Mouse (Mus musculus): ENCODE results near the gene Cers4. TPM values are rescaled to one million over a fixed set of nuclear protein-coding genes. Genes with fewer than 3 reads are reported as not detected.

Cers4 gene
- total RNA-seq, 1 experiment, result 32.3 TPM

DNA sequence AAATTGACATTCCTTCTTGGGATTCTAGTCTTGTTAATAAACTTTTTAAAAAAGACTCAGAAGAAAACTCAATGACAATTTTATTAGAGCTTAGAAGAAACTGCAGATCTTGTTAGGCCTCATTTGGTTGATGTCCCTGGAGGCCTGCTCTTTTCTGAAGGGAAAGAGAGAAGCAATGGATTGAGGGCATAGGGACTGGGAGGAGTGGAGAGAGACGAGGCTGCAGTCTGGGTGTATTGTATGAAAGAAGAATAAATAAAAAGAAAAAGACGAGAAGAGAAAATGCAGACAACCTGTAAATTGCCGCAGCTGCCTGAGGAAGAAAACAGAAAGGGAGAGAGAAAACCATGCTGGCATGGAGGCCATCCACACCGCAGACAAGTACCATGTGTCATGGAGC lies 11.7 kb upstream of the Cers4 start:
- H3K4me3 ChIP-seq (ENCODE audit: insufficient read depth in 1 of 2, low read depth in 1 of 2, low read length in 2 of 2, poor library complexity in 1 of 2, severe bottlenecking in 1 of 2), result no peak overlapping the region
- in situ Hi-C loops (cut with MboI; ENCODE audit: low sequenced_read_pairs in 2 of 2, unreplicated experiment in 2 of 2), result no loop called here
- no peak for DNase-seq (ENCODE audit: low read depth, low spot score)
- no peaks in the 10 kb centered on the region for H3K9me3 ChIP-seq (ENCODE audit: control insufficient read depth, insufficient read depth, low read depth, low read length)
- no peak overlapping the region for H3K27ac ChIP-seq (ENCODE audit: insufficient read depth, low read depth, low read length, poor library complexity, severe bottlenecking)
- no peak overlapping the region for H3K9ac ChIP-seq (ENCODE audit: insufficient read depth, low read depth, low read length, poor library complexity, severe bottlenecking)
- no peaks in the 10 kb centered on the region for H3K36me3 ChIP-seq (ENCODE audit: control insufficient read depth, insufficient read depth, low read length, poor library complexity, severe bottlenecking)
- H3K4me1 ChIP-seq (ENCODE audit: control insufficient read depth in 2 of 2, insufficient read depth in 2 of 2, low read length in 2 of 2, poor library complexity in 1 of 2), result peaks cover 2 to 3% of the 10 kb centered on the region in 2 experiments; a peak in 3 of 4 replicates
- TF ChIP-seq ZNF384 (IDR thresholded peaks at IDR 0.05; ENCODE audit: low read depth, low read length) (no peak), CHD2 (IDR thresholded peaks at IDR 0.05; ENCODE audit: low read depth, low read length) (no peak), ZC3H11A (IDR thresholded peaks at IDR 0.05; ENCODE audit: borderline replicate concordance, low read depth, low read length) (no peak), MAFK (IDR thresholded peaks at IDR 0.05; ENCODE audit: insufficient read depth, low read depth, low read length) (no peak)

DNA sequence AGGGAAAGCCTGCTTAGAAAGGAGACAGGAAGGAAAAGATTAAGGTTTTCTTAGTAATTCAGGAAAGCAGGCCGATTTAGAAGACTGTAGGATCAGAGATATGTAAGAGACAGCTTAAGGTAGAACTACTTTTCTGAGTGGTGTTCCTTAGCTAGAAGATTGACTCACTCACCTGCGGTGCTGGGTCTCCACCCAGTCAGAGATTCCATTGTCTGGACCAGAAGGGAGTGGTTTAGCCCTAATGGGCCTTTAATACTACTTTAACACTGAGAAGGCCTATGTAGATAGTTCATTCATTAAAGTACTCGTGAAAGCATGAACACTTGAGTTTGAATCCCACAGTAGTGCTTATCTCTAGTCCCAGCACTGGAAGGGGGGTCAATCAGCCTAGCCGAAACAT lies 11.2 kb upstream of the Cers4 start:
- Histone ChIP-seq H3K4me1 (ENCODE audit: control insufficient read depth in 2 of 2, insufficient read depth in 2 of 2, low read length in 2 of 2, poor library complexity in 1 of 2) (peaks cover 2 to 3% of the 10 kb centered on the region in 2 experiments; a peak in 3 of 4 replicates), H3K4me3 (ENCODE audit: insufficient read depth in 1 of 2, low read depth in 1 of 2, low read length in 2 of 2, poor library complexity in 1 of 2, severe bottlenecking in 1 of 2) (no peak overlapping the region), H3K9ac (ENCODE audit: insufficient read depth, low read depth, low read length, poor library complexity, severe bottlenecking) (no peak overlapping the region), H3K27ac (ENCODE audit: insufficient read depth, low read depth, low read length, poor library complexity, severe bottlenecking) (no peak overlapping the region), H3K36me3 (ENCODE audit: control insufficient read depth, insufficient read depth, low read length, poor library complexity, severe bottlenecking) (no peaks in the 10 kb centered on the region), H3K9me3 (ENCODE audit: control insufficient read depth, insufficient read depth, low read depth, low read length) (no peaks in the 10 kb centered on the region)
- in situ Hi-C loops (cut with MboI; ENCODE audit: low sequenced_read_pairs in 2 of 2, unreplicated experiment in 2 of 2), result no loop called here
- TF ChIP-seq CHD2 (IDR thresholded peaks at IDR 0.05; ENCODE audit: low read depth, low read length) (no peak), HCFC1 (IDR thresholded peaks at IDR 0.05; ENCODE audit: borderline replicate concordance, insufficient read depth, low read length) (no peak), ZNF384 (IDR thresholded peaks at IDR 0.05; ENCODE audit: low read depth, low read length) (no peak), MAFK (IDR thresholded peaks at IDR 0.05; ENCODE audit: insufficient read depth, low read depth, low read length) (no peak), ZC3H11A (IDR thresholded peaks at IDR 0.05; ENCODE audit: borderline replicate concordance, low read depth, low read length) (no peak)
- DNase-seq (ENCODE audit: low read depth, low spot score), result no peak

DNA sequence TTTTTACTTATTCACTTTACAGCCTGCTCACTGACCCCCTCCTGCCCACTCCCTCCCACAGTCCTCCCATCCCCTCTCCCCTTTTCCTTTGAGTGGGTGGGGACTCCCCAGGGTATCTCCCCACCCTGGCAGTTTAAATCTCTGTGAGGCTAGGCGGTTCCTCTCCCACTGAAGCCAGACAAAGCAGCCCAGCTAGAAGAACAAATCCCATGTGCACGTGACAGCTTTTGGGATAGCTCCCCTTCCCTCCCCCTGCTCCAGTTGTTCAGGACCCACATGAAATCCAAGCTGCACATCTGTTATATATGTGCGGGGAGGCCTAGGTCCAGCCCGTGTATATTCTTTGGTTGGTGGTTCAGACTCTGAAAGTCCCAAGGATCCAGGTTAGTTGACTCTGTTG lies 10.3 kb upstream of the Cers4 start:
- Histone ChIP-seq H3K27ac (ENCODE audit: insufficient read depth, low read depth, low read length, poor library complexity, severe bottlenecking) (no peak overlapping the region), H3K9me3 (ENCODE audit: control insufficient read depth, insufficient read depth, low read depth, low read length) (no peaks in the 10 kb centered on the region), H3K36me3 (ENCODE audit: control insufficient read depth, insufficient read depth, low read length, poor library complexity, severe bottlenecking) (no peaks in the 10 kb centered on the region), H3K4me3 (ENCODE audit: insufficient read depth in 1 of 2, low read depth in 1 of 2, low read length in 2 of 2, poor library complexity in 1 of 2, severe bottlenecking in 1 of 2) (no peak overlapping the region), H3K4me1 (ENCODE audit: control insufficient read depth in 2 of 2, insufficient read depth in 2 of 2, low read length in 2 of 2, poor library complexity in 1 of 2) (peaks cover 2 to 3% of the 10 kb centered on the region in 2 experiments; a peak in 3 of 4 replicates), H3K9ac (ENCODE audit: insufficient read depth, low read depth, low read length, poor library complexity, severe bottlenecking) (no peak overlapping the region)
- in situ Hi-C loops (cut with MboI; ENCODE audit: low sequenced_read_pairs in 2 of 2, unreplicated experiment in 2 of 2), result no loop called here
- TF ChIP-seq ZC3H11A (IDR thresholded peaks at IDR 0.05; ENCODE audit: borderline replicate concordance, low read depth, low read length), result no peak
- TF ChIP-seq MAFK (IDR thresholded peaks at IDR 0.05; ENCODE audit: insufficient read depth, low read depth, low read length), result no peak
- no peak for TF ChIP-seq CHD2 (IDR thresholded peaks at IDR 0.05; ENCODE audit: low read depth, low read length)
- TF ChIP-seq ZNF384 (IDR thresholded peaks at IDR 0.05; ENCODE audit: low read depth, low read length), result no peak
- TF ChIP-seq HCFC1 (IDR thresholded peaks at IDR 0.05; ENCODE audit: borderline replicate concordance, insufficient read depth, low read length), result no peak
- DNase-seq (ENCODE audit: low read depth, low spot score), result no peak

DNA sequence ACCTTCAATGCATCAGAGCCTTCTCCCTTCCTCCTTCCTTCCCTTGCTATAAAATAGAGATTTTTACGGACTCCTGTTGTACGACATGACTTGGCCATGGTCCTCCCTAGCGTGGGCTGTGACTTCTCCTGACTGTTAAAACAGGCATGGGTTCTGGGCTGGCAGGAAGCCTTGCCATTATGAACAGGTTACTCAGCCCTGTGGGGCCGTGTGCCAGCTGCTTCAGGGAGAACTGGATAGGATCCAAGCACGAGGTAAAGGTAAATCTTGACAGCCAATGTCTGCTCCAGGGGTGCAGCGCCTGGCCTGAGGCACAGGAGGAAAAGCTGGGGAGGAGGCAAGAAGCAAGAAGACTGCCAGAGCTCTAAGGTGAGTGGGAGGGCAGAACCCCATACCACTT lies 9.5 kb upstream of the Cers4 start:
- no peak overlapping the region for H3K9ac ChIP-seq (ENCODE audit: insufficient read depth, low read depth, low read length, poor library complexity, severe bottlenecking)
- TF ChIP-seq ZNF384 (IDR thresholded peaks at IDR 0.05; ENCODE audit: low read depth, low read length), result no peak
- TF ChIP-seq HCFC1 (IDR thresholded peaks at IDR 0.05; ENCODE audit: borderline replicate concordance, insufficient read depth, low read length), result no peak
- no peak for TF ChIP-seq MAFK (IDR thresholded peaks at IDR 0.05; ENCODE audit: insufficient read depth, low read depth, low read length)
- TF ChIP-seq ZC3H11A (IDR thresholded peaks at IDR 0.05; ENCODE audit: borderline replicate concordance, low read depth, low read length), result no peak
- no peak for TF ChIP-seq CHD2 (IDR thresholded peaks at IDR 0.05; ENCODE audit: low read depth, low read length)
- DNase-seq (ENCODE audit: low read depth, low spot score), result no peak

More for the DNA sequence above, 9.5 kb upstream of the Cers4 start:
- Histone ChIP-seq H3K4me3 (ENCODE audit: insufficient read depth in 1 of 2, low read depth in 1 of 2, low read length in 2 of 2, poor library complexity in 1 of 2, severe bottlenecking in 1 of 2) (no peak overlapping the region), H3K9me3 (ENCODE audit: control insufficient read depth, insufficient read depth, low read depth, low read length) (no peaks in the 10 kb centered on the region), H3K4me1 (ENCODE audit: control insufficient read depth in 2 of 2, insufficient read depth in 2 of 2, low read length in 2 of 2, poor library complexity in 1 of 2) (peaks cover 2 to 3% of the 10 kb centered on the region in 2 experiments; a peak in 3 of 4 replicates), H3K36me3 (ENCODE audit: control insufficient read depth, insufficient read depth, low read length, poor library complexity, severe bottlenecking) (no peaks in the 10 kb centered on the region), H3K27ac (ENCODE audit: insufficient read depth, low read depth, low read length, poor library complexity, severe bottlenecking) (no peak overlapping the region)
- in situ Hi-C loops (cut with MboI; ENCODE audit: low sequenced_read_pairs in 2 of 2, unreplicated experiment in 2 of 2), result no loop called here
